In genomic region chr13:9011596-9012350, GRCm38 (mm10) we compare ENCODE assay signal across 8 mouse cellular contexts. TPM values are rescaled to one million over a fixed set of nuclear protein-coding genes. Genes with fewer than 3 reads are reported as not detected.
DNase-seq lines count a peak whose midpoint lies in the region; ATAC-seq and TF ChIP-seq lines count a peak whose summit lies in the region.
"Had no signal": no experiment of that assay in that cellular context is flagged by ENCODE, and none has a peak within 500 bp of the region (broad histone marks: within the 10 kb centered on the region; RNA-seq: fewer than 3 reads in every experiment).

No protein-coding gene starts in this region.

- H3K4me2 ChIP-seq in intestine, postnatal 0 days (replicated peaks; ENCODE audit: low read depth) = no peak overlapping the region
- H3K4me2 ChIP-seq: heart, embryonic 13.5 days had no signal

- intact Hi-C loops in gastrocnemius, adult 2 months (cut with DNase I) = no loop called here

- no peak for TF ChIP-seq POLR2A in lung, adult 2 months (IDR thresholded peaks at IDR 0.05; ENCODE audit: borderline replicate concordance, extremely low read depth, low read depth, low read length)

- H3K27me3 ChIP-seq in intestine, postnatal 0 days (replicated peaks; ENCODE audit: control insufficient read depth, insufficient read depth, low read length) = no peaks in the 10 kb centered on the region
- H3K27me3 ChIP-seq: heart, embryonic 13.5 days had no signal

- TF ChIP-seq CTCF in gastrocnemius, adult 2 months (IDR thresholded peaks at IDR 0.05) = no peak
- no peak for TF ChIP-seq CTCF in intestine, postnatal 0 days (IDR thresholded peaks at IDR 0.05; ENCODE audit: low read depth)
- no peak for TF ChIP-seq CTCF in lung, adult 2 months (IDR thresholded peaks at IDR 0.05; ENCODE audit: insufficient read depth, low read length)

- no peaks in the 10 kb centered on the region for H3K9me3 ChIP-seq in intestine, postnatal 0 days (ENCODE audit: control insufficient read depth)

- no peak overlapping the region for H3K27ac ChIP-seq in gastrocnemius, adult 2 months
- no peak overlapping the region for H3K27ac ChIP-seq in intestine, postnatal 0 days (ENCODE audit: low read depth, low read length)
- H3K27ac ChIP-seq: heart, embryonic 13.5 days had no signal

- H3K36me3 ChIP-seq in intestine, postnatal 0 days (ENCODE audit: control insufficient read depth, insufficient read depth) = no peaks in the 10 kb centered on the region
- H3K36me3 ChIP-seq: heart, embryonic 13.5 days had no signal

- H3K4me3 ChIP-seq in gastrocnemius, adult 2 months = no peak overlapping the region
- H3K4me3 ChIP-seq in intestine, postnatal 0 days (ENCODE audit: low read depth, low read length) = no peak overlapping the region
- H3K4me3 ChIP-seq in lung, adult 2 months (replicated peaks; ENCODE audit: extremely low read depth, low read depth, low read length) = no peak overlapping the region
- H3K4me3 ChIP-seq: heart, embryonic 13.5 days had no signal

- ATAC-seq in intestine, postnatal 0 days = peak; percentile 97

- 68% methylated on average over 12 of the region's 12 CpGs for WGBS in intestine, postnatal 0 days
- 51% methylated on average over 12 of the region's 12 CpGs for WGBS in lung, adult 2 months

- H3K9ac ChIP-seq in intestine, postnatal 0 days (ENCODE audit: low read depth, low read length) = no peak overlapping the region
- H3K9ac ChIP-seq: heart, embryonic 13.5 days had no signal

- DNase-seq in 3134 (ENCODE audit: extremely low read depth, insufficient read length, low spot score) = peak; percentile 82
- peak; percentile 80 for DNase-seq in CD4-positive helper T cell, adult 2 months (ENCODE audit: low read depth, low spot score)
- DNase-seq in c-Kit-negative CD71-positive TER-119-positive erythroid progenitor cells, embryonic 14.5 days (ENCODE audit: low read depth, low spot score) = peak; percentile 91
- DNase-seq in gastrocnemius, adult 2 months = peak; percentile 84
- DNase-seq in lung, adult 2 months = peak; percentile 53
- DNase-seq in right cerebral cortex, postnatal 36 days (ENCODE audit: low spot score in 2 of 2) = peak; percentile 7 to 14

- H3K4me1 ChIP-seq in intestine, postnatal 0 days (replicated peaks; ENCODE audit: control insufficient read depth, insufficient read depth, low read length) = no peaks in the 10 kb centered on the region
- no peaks in the 10 kb centered on the region; the same call in 1 of the 2 replicates for H3K4me1 ChIP-seq in lung, adult 2 months (ENCODE audit: control insufficient read depth, insufficient read depth, low read length)
- H3K4me1 ChIP-seq: heart, embryonic 13.5 days had no signal

RNA-seq across cellular contexts. Expression of gene Gtpbp4, which starts 15.9 kb away (rescaled TPM):
- 10 to 100 TPM; 39.4 to 43.7 TPM for total RNA-seq in gastrocnemius, adult 2 months (2021)
- 28.8 and 30.3 TPM in 2 replicates for polyA plus RNA-seq in intestine, postnatal 0 days (2015; fragmentation: Nextera tagmentation; extraction: Ambion mirVana)
- polyA plus RNA-seq in lung, adult 2 months (2012; rRNA removed) = 6.1 and 11.3 TPM in 2 replicates

RNA-seq across cellular contexts. Expression of gene Idi2, which starts 59.1 kb away (rescaled TPM):
- total RNA-seq in gastrocnemius, adult 2 months (2021) = not detected
- not detected in 2 replicates for polyA plus RNA-seq in intestine, postnatal 0 days (2015; fragmentation: Nextera tagmentation; extraction: Ambion mirVana)
- not detected in 2 replicates for polyA plus RNA-seq in lung, adult 2 months (2012; rRNA removed)
- polyA plus RNA-seq: heart, embryonic 13.5 days had no signal

Comparison
In these comparisons a context has a peak if more than half of its experiments do, and no peak if none do; other contexts are left out.
1. DNase-seq: peak in every context shown above with its lines; median percentile 91 in c-Kit-negative CD71-positive TER-119-positive erythroid progenitor cells, embryonic 14.5 days; 84 in gastrocnemius, adult 2 months; 82 in 3134; 80 in CD4-positive helper T cell, adult 2 months; 53 in lung, adult 2 months; 10 in right cerebral cortex, postnatal 36 days.